Mouse (Mus musculus): ENCODE measurements around the gene Adamts4. TPM values are rescaled to one million over a fixed set of nuclear protein-coding genes. Genes with fewer than 3 reads are reported as not detected.

Adamts4 gene
- polyA plus RNA-seq, 1 experiment from 2014 or later, result 7.1 TPM

GRCm38 (mm10) chr1:171283188-171284160 lies 33.3 kb downstream of the Adamts4 start:
- H3K36me3 ChIP-seq (replicated peaks), result peaks cover 31% of the 10 kb centered on the region; the same call in 1 of the 2 replicates
- H3K4me1 ChIP-seq, result peaks cover 47% of the 10 kb centered on the region
- H3K9ac ChIP-seq, result no peak overlapping the region
- 95% methylated on average over 18 of the region's 18 CpGs for WGBS
- H3K27me3 ChIP-seq (replicated peaks), result no peaks in the 10 kb centered on the region
- no peak overlapping the region for H3K4me2 ChIP-seq
- no peak overlapping the region for H3K4me3 ChIP-seq
- H3K9me3 ChIP-seq, result no peaks in the 10 kb centered on the region
- ATAC-seq (replicated peaks), result no peak
- H3K27ac ChIP-seq, result no peak overlapping the region

- Histone ChIP-seq H3K4me2 (no peak overlapping the region), H3K4me1 (peaks cover 49% of the 10 kb centered on the region), H3K9me3 (no peaks in the 10 kb centered on the region), H3K4me3 (no peak overlapping the region), H3K27me3 (replicated peaks) (no peaks in the 10 kb centered on the region), H3K9ac (no peak overlapping the region), H3K36me3 (replicated peaks) (peaks cover 34% of the 10 kb centered on the region; the same call in 1 of the 2 replicates), H3K27ac (no peak overlapping the region)
- 90% methylated on average over 15 of the region's 15 CpGs for WGBS
- ATAC-seq (replicated peaks), result no peak
Observed at GRCm38 (mm10) chr1:171284491-171284890, 34.3 kb downstream of the Adamts4 start.

- H3K27me3 ChIP-seq (replicated peaks), result no peaks in the 10 kb centered on the region
- no peak overlapping the region for H3K4me2 ChIP-seq
- no peak for ATAC-seq (replicated peaks)
- no peak overlapping the region for H3K27ac ChIP-seq
- H3K9me3 ChIP-seq, result no peaks in the 10 kb centered on the region
- H3K4me1 ChIP-seq, result peaks cover 41% of the 10 kb centered on the region
- WGBS, result 89% methylated on average over 20 of the region's 20 CpGs
- H3K4me3 ChIP-seq, result no peak overlapping the region
- H3K36me3 ChIP-seq (replicated peaks), result peaks cover 34% of the 10 kb centered on the region; the same call in 1 of the 2 replicates
- no peak overlapping the region for H3K9ac ChIP-seq
Observed at GRCm38 (mm10) chr1:171285096-171285892, 35.1 kb downstream of the Adamts4 start.

- no peak overlapping the region for H3K27ac ChIP-seq
- H3K36me3 ChIP-seq (replicated peaks), result peaks cover 34% of the 10 kb centered on the region; the same call in 1 of the 2 replicates
- no peaks in the 10 kb centered on the region for H3K9me3 ChIP-seq
- peak overlapping the region; percentile 62 for H3K4me2 ChIP-seq
- H3K4me1 ChIP-seq, result peaks cover 35% of the 10 kb centered on the region
- 85% methylated on average over 19 of the region's 19 CpGs for WGBS
- peak overlapping the region; percentile 93 for H3K4me3 ChIP-seq
- no peak for ATAC-seq (replicated peaks)
- no peaks in the 10 kb centered on the region for H3K27me3 ChIP-seq (replicated peaks)
- peak overlapping the region; percentile 98; the same call in 1 of the 2 replicates for H3K9ac ChIP-seq
Observed at GRCm38 (mm10) chr1:171286517-171286916, 36.3 kb downstream of the Adamts4 start.

- Histone ChIP-seq H3K9ac (peak within 1 kb of the TSS; percentile 98), H3K36me3 (replicated peaks) (peaks cover 33% of the 10 kb centered on the region; the same call in 1 of the 2 replicates), H3K4me1 (peaks cover 28% of the 10 kb centered on the region), H3K27ac (peak within 1 kb of the TSS; percentile 97), H3K4me2 (peak within 1 kb of the TSS; percentile 62), H3K27me3 (replicated peaks) (no peaks in the 10 kb centered on the region), H3K4me3 (peak within 1 kb of the TSS; percentile 93), H3K9me3 (no peaks in the 10 kb centered on the region)
- under 1% methylated on average over 49 of the region's 49 CpGs for WGBS
- peak; percentile 96 for ATAC-seq (replicated peaks)
Observed at GRCm38 (mm10) chr1:171287136-171288081, 37.2 kb downstream of the Adamts4 start, which contains the start of gene Usp21. Gene Usp21 (minus strand): TSS chr1:171287991.

GRCm38 (mm10) chr1:171288328-171288727 lies 38.1 kb downstream of the Adamts4 start:
- H3K4me2 ChIP-seq, result peak overlapping the region; percentile 39
- H3K27ac ChIP-seq, result peak overlapping the region; percentile 97
- peaks cover 26% of the 10 kb centered on the region; the same call in 1 of the 2 replicates for H3K36me3 ChIP-seq (replicated peaks)
- peak overlapping the region; percentile 93; the same call in 1 of the 2 replicates for H3K4me3 ChIP-seq
- 69% methylated on average over 4 of the region's 4 CpGs for WGBS
- peaks cover 31% of the 10 kb centered on the region for H3K4me1 ChIP-seq
- H3K9ac ChIP-seq, result peak overlapping the region; percentile 25; the same call in 1 of the 2 replicates
- H3K9me3 ChIP-seq, result no peaks in the 10 kb centered on the region
- ATAC-seq (replicated peaks), result no peak
- H3K27me3 ChIP-seq (replicated peaks), result no peaks in the 10 kb centered on the region

GRCm38 (mm10) chr1:171293351-171293750 lies 43.1 kb downstream of the Adamts4 start:
- Histone ChIP-seq H3K27me3 (replicated peaks) (peaks cover 7% of the 10 kb centered on the region; the same call in 1 of the 2 replicates), H3K9me3 (no peaks in the 10 kb centered on the region), H3K4me2 (peak overlapping the region; percentile 80), H3K36me3 (replicated peaks) (peaks cover 3% of the 10 kb centered on the region; the same call in 1 of the 2 replicates), H3K27ac (peak overlapping the region; percentile 93; the same call in 1 of the 2 replicates), H3K9ac (peak overlapping the region; percentile 90; the same call in 1 of the 2 replicates), H3K4me1 (peaks cover 20% of the 10 kb centered on the region), H3K4me3 (peak overlapping the region; percentile 83; the same call in 1 of the 2 replicates)
- no peak for ATAC-seq (replicated peaks)
- 90% methylated on average over 3 of the region's 3 CpGs for WGBS

GRCm38 (mm10) chr1:171293906-171294297 lies 43.7 kb downstream of the Adamts4 start:
- Histone ChIP-seq H3K4me2 (peak overlapping the region; percentile 80), H3K4me1 (peaks cover 15% of the 10 kb centered on the region), H3K36me3 (replicated peaks) (peaks cover 3% of the 10 kb centered on the region; the same call in 1 of the 2 replicates), H3K9me3 (no peaks in the 10 kb centered on the region), H3K27ac (peak overlapping the region; percentile 93), H3K4me3 (peak overlapping the region; percentile 83), H3K9ac (peak overlapping the region; percentile 90), H3K27me3 (replicated peaks) (peaks cover 12% of the 10 kb centered on the region)
- no peak; the same call in 1 of the 2 replicates for ATAC-seq (replicated peaks)
- 42% methylated on average over 5 of the region's 5 CpGs for WGBS

- Histone ChIP-seq H3K27me3 (replicated peaks) (peaks cover 14% of the 10 kb centered on the region), H3K4me3 (peak within 1 kb of the TSS; percentile 83), H3K9me3 (no peaks in the 10 kb centered on the region), H3K4me2 (peak within 1 kb of the TSS; percentile 80), H3K4me1 (peaks cover 15% of the 10 kb centered on the region), H3K36me3 (replicated peaks) (no peaks in the 10 kb centered on the region; the same call in 1 of the 2 replicates), H3K27ac (peak within 1 kb of the TSS; percentile 93), H3K9ac (peak within 1 kb of the TSS; percentile 90)
- under 1% methylated on average over 42 of the region's 42 CpGs for WGBS
- ATAC-seq (replicated peaks), result peak; percentile 89
Observed at GRCm38 (mm10) chr1:171294298-171295062, 44.3 kb downstream of the Adamts4 start, which contains the start of gene Ufc1. Gene Ufc1 (minus strand): TSS chr1:171295024.

GRCm38 (mm10) chr1:171295063-171295402 lies 44.8 kb downstream of the Adamts4 start:
- peak; percentile 55; the same call in 1 of the 2 replicates for ATAC-seq (replicated peaks)
- Histone ChIP-seq H3K4me3 (peak overlapping the region; percentile 83), H3K27ac (peak overlapping the region; percentile 93), H3K9me3 (no peaks in the 10 kb centered on the region), H3K27me3 (replicated peaks) (peaks cover 14% of the 10 kb centered on the region), H3K36me3 (replicated peaks) (no peaks in the 10 kb centered on the region), H3K4me2 (peak overlapping the region; percentile 80), H3K9ac (peak overlapping the region; percentile 90), H3K4me1 (peaks cover 15% of the 10 kb centered on the region)
- WGBS, result 14% methylated on average over 3 of the region's 3 CpGs
